Mouse (Mus musculus): ENCODE measurements around the gene Col4a2. TPM values are rescaled to one million over a fixed set of nuclear protein-coding genes. Genes with fewer than 3 reads are reported as not detected.

Gene Col4a2
- polyA plus RNA-seq, 1 experiment: 8.4 TPM

DNA sequence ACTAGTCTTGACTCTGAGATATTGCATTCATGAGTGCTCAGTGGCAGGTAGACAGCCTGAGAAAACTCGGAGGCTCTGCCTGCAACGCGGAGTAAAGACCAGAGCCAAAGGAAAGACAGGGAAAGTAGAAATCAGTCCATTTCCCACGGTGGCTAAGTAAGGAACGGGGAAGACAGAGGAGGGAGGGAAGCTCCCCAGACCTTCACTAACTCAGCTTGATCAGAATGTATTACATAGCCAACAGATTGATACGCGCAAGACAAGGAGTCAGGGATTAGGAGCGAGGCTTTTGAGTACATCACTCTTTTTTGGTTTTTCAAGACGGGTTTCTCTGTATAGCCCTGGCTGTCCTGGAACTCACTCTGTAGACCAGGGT lies 164.6 kb downstream of the Col4a2 start:
- TF ChIP-seq POLR2A (IDR thresholded peaks at IDR 0.05; ENCODE audit: control insufficient read depth, low read depth, low read length): no peak
- Histone ChIP-seq H3K27ac (ENCODE audit: control insufficient read depth, insufficient read depth, low read depth, low read length) (peak overlapping the region; percentile 72), H3K27me3 (ENCODE audit: control insufficient read depth, insufficient read depth, low read length) (no peaks in the 10 kb centered on the region), H3K4me3 (ENCODE audit: control insufficient read depth, low read depth, low read length) (peak overlapping the region; percentile 71), H3K4me1 (ENCODE audit: control insufficient read depth, insufficient read depth, low read length) (peaks cover 35% of the 10 kb centered on the region), H3K36me3 (ENCODE audit: control insufficient read depth, insufficient read depth, low read length) (no peaks in the 10 kb centered on the region)

DNA sequence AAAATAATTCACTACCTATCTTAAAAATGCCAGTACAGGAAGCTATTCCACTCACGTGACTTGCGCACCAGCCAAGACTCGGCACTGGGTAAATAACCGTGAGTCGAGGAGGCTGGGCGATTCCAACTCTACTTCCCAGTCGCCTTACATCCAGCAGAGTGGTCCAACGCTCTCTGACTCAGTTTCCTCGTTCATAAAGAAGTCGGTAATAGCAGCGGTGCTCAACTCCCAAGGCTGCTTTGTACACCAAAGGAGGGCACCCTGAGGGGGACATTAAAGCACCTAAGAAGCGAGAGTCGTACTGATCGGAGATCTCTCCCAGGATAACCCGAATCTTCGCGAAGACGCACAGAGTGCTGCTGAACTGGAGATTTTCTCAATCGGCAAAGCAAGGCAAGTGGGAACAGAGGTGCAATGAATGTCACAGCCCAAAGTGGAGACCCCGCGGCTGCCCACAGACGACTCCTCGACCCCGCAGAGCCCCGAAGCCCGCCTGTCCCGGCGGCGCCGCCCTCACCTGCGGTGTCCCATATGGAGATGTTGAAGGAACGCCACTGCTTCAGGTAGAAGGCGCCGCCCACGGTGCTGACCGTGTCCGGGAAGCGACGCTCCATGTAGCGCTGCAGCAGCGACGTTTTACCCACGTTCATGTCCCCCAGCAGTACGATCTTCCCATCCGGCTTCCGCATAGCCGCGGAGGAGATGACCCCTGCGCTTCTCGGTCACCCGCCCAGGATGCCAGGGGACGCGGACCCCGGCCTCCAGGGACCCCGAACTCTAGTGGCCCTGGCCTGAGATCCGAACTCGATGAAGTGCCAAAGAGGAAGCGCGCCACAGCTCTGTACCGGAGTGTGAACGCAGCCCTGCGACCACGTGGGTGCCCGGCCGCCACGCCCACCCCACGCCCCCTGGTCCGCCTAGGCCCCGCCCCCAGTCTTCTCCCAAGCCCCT lies 165.5 kb downstream of the Col4a2 start, which contains the start of gene Rab20:
Rab20 (minus strand) TSS at position 900 of the 951 bp plus-strand sequence.
- no peak for TF ChIP-seq CTCF (IDR thresholded peaks at IDR 0.05; ENCODE audit: control insufficient read depth, insufficient read depth, insufficient replicate concordance, low read depth, low read length)
- peak; percentile 61 for TF ChIP-seq POLR2A (IDR thresholded peaks at IDR 0.05; ENCODE audit: control insufficient read depth, low read depth, low read length)
- Histone ChIP-seq H3K4me3 (ENCODE audit: control insufficient read depth, low read depth, low read length) (peak within 1 kb of the TSS; percentile 93), H3K27me3 (ENCODE audit: control insufficient read depth, insufficient read depth, low read length) (no peaks in the 10 kb centered on the region), H3K4me1 (ENCODE audit: control insufficient read depth, insufficient read depth, low read length) (peaks cover 36% of the 10 kb centered on the region), H3K36me3 (ENCODE audit: control insufficient read depth, insufficient read depth, low read length) (no peaks in the 10 kb centered on the region), H3K27ac (ENCODE audit: control insufficient read depth, insufficient read depth, low read depth, low read length) (peak within 1 kb of the TSS; percentile 77)

DNA sequence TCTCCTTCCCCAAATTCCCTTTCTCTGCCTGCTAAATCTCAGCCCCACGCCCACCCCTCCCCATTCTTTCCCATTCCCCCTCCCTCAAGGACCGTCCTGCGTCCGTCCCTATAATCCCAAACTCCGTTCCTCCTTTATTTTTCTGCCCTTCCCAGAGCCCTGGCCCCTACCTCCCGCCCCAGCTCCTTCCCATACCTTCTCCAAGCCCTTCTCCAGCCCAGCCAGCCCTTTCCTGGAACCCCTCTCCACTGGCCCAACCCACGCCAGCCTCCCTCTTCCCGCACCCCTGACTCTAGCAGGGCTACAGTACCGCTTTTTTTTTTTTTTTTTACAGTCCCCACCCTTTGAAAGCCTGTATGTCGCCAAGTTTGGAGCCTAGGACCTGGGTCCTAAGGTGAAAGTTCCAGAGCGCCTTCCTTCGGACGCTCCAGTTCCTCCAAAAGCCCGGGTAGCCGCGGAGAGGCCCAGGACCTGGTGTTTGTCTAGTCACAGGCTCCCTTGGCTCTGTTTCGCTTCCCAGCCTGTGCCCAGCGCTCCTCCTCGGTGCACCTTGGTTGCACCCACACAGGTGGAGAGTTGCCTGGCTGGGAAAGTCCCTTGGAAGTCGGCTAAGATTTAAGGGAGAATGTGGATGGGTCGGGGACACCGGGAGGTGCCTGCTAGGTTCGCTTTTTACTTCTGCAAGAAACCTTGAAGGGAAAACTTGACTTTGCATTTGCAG lies 166.4 kb downstream of the Col4a2 start:
- Histone ChIP-seq H3K4me1 (ENCODE audit: control insufficient read depth, insufficient read depth, low read length) (peaks cover 36% of the 10 kb centered on the region), H3K36me3 (ENCODE audit: control insufficient read depth, insufficient read depth, low read length) (no peaks in the 10 kb centered on the region), H3K27ac (ENCODE audit: control insufficient read depth, insufficient read depth, low read depth, low read length) (peak overlapping the region; percentile 77), H3K4me3 (ENCODE audit: control insufficient read depth, low read depth, low read length) (peak overlapping the region; percentile 71), H3K27me3 (ENCODE audit: control insufficient read depth, insufficient read depth, low read length) (no peaks in the 10 kb centered on the region)
- TF ChIP-seq POLR2A (IDR thresholded peaks at IDR 0.05; ENCODE audit: control insufficient read depth, low read depth, low read length) (no peak), CTCF (IDR thresholded peaks at IDR 0.05; ENCODE audit: control insufficient read depth, insufficient read depth, insufficient replicate concordance, low read depth, low read length) (no peak)

DNA sequence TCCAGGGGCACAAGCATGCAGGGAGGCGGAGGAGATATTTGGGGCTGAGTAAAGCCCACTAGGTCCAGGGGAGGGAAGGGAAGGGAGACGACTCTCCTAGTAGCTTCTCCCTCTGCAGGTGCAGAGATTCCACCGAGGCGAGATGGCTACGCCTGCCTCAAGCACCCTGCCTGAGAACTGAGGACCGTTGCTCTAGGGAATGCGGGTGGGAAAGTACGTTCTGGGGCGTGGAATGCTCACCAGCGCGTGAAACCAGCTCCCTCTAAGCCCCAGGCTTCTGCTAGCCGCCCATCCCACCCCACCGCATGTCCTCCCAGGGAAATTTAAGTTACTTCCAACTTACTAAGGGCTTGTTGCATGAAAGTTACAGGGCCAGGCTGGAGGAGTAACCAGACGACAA lies 167.0 kb downstream of the Col4a2 start:
- TF ChIP-seq POLR2A (IDR thresholded peaks at IDR 0.05; ENCODE audit: control insufficient read depth, low read depth, low read length): peak; percentile 77; the same call in 1 of the 2 replicates
- TF ChIP-seq CTCF (IDR thresholded peaks at IDR 0.05; ENCODE audit: control insufficient read depth, insufficient read depth, insufficient replicate concordance, low read depth, low read length): no peak
- H3K27ac ChIP-seq (ENCODE audit: control insufficient read depth, insufficient read depth, low read depth, low read length): peak overlapping the region; percentile 77
- no peaks in the 10 kb centered on the region for H3K36me3 ChIP-seq (ENCODE audit: control insufficient read depth, insufficient read depth, low read length)
- peak overlapping the region; percentile 71 for H3K4me3 ChIP-seq (ENCODE audit: control insufficient read depth, low read depth, low read length)
- H3K4me1 ChIP-seq (ENCODE audit: control insufficient read depth, insufficient read depth, low read length): peaks cover 36% of the 10 kb centered on the region
- H3K27me3 ChIP-seq (ENCODE audit: control insufficient read depth, insufficient read depth, low read length): no peaks in the 10 kb centered on the region

DNA sequence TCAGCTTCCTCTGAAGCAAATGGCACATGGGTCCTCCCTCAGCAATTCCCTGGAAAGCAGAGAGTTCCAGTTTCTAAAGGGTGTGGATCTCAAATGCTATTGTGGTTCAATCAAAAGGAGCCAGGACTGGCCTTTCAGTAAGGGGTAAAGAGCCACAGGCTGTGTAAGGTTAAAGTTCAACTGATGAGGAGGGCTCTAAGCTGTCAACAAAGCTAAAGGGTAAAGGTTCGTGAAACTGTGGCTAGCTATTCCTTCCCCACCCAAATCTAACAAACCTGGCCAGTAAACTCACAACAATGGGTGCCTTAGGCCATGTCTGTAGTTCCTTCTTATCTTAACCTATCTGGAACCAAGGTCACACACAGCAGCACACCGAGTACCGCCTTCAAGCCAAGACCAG lies 169.3 kb downstream of the Col4a2 start:
- peaks cover 30% of the 10 kb centered on the region for H3K4me1 ChIP-seq (ENCODE audit: control insufficient read depth, insufficient read depth, low read length)
- TF ChIP-seq POLR2A (IDR thresholded peaks at IDR 0.05; ENCODE audit: control insufficient read depth, low read depth, low read length): no peak
- TF ChIP-seq CTCF (IDR thresholded peaks at IDR 0.05; ENCODE audit: control insufficient read depth, insufficient read depth, insufficient replicate concordance, low read depth, low read length): no peak
- H3K27ac ChIP-seq (ENCODE audit: control insufficient read depth, insufficient read depth, low read depth, low read length): peak overlapping the region; percentile 24; the same call in 1 of the 2 replicates
- H3K27me3 ChIP-seq (ENCODE audit: control insufficient read depth, insufficient read depth, low read length): no peaks in the 10 kb centered on the region
- H3K4me3 ChIP-seq (ENCODE audit: control insufficient read depth, low read depth, low read length): no peak overlapping the region
- H3K36me3 ChIP-seq (ENCODE audit: control insufficient read depth, insufficient read depth, low read length): no peaks in the 10 kb centered on the region

DNA sequence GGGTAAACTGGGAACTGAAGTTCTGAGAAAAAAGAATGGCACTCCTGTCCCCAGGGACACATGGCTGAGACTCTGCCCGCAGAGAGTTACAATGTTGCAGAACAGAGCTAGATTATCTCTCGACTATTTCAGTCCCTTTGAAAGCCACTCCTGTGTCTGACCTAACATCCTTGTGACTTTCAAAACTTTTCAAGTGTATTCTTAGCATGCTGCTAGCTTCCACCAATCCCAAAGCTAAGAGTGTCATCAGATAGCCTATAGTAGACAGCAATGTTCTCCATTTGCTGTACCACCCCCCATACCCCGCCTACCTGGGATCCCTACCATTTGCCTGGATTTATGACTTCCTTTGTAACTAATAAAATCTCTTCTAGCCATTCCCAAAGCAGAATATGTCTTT lies 169.9 kb downstream of the Col4a2 start:
- TF ChIP-seq CTCF (IDR thresholded peaks at IDR 0.05; ENCODE audit: control insufficient read depth, insufficient read depth, insufficient replicate concordance, low read depth, low read length): no peak
- no peak for TF ChIP-seq POLR2A (IDR thresholded peaks at IDR 0.05; ENCODE audit: control insufficient read depth, low read depth, low read length)
- peaks cover 27% of the 10 kb centered on the region for H3K4me1 ChIP-seq (ENCODE audit: control insufficient read depth, insufficient read depth, low read length)
- H3K27ac ChIP-seq (ENCODE audit: control insufficient read depth, insufficient read depth, low read depth, low read length): no peak overlapping the region; the same call in 1 of the 2 replicates
- H3K27me3 ChIP-seq (ENCODE audit: control insufficient read depth, insufficient read depth, low read length): no peaks in the 10 kb centered on the region
- no peaks in the 10 kb centered on the region for H3K36me3 ChIP-seq (ENCODE audit: control insufficient read depth, insufficient read depth, low read length)
- no peak overlapping the region for H3K4me3 ChIP-seq (ENCODE audit: control insufficient read depth, low read depth, low read length)

DNA sequence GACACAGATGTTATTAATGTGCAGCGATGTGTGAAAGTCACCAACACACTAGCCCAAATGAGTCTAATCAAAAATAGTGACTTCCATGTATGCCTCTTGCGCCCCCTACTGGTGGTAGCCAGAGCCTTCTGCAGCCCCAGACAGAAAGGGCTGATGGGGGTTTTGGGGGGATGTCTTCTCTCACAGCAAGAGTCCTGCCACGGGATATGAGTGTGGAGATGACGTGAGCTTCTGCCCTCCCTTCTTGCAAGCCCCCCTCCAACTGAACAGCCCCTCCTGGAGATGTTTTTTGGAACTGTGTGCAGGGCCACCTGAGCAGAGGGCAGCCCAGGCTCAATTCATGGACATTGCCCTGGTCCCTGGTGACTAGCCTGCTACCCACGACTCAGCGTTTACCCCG lies 173.5 kb downstream of the Col4a2 start:
- TF ChIP-seq CTCF (IDR thresholded peaks at IDR 0.05; ENCODE audit: control insufficient read depth, insufficient read depth, insufficient replicate concordance, low read depth, low read length) (peak; percentile 79), POLR2A (IDR thresholded peaks at IDR 0.05; ENCODE audit: control insufficient read depth, low read depth, low read length) (no peak)
- no peaks in the 10 kb centered on the region for H3K27me3 ChIP-seq (ENCODE audit: control insufficient read depth, insufficient read depth, low read length)
- no peak overlapping the region for H3K4me3 ChIP-seq (ENCODE audit: control insufficient read depth, low read depth, low read length)
- H3K4me1 ChIP-seq (ENCODE audit: control insufficient read depth, insufficient read depth, low read length): peaks cover 4% of the 10 kb centered on the region
- H3K27ac ChIP-seq (ENCODE audit: control insufficient read depth, insufficient read depth, low read depth, low read length): no peak overlapping the region
- H3K36me3 ChIP-seq (ENCODE audit: control insufficient read depth, insufficient read depth, low read length): no peaks in the 10 kb centered on the region
